Mouse (Mus musculus) stomach, embryonic 14.5 days (tissue): ENCODE measurements at regions not wholly inside any gene's neighbourhood (a gene's known extent, or its start where the extent isn't known, plus 50 kb on each side); places are given as distances from the start of the nearest gene placed in this dataset.

Source experiments
- ATAC-seq: fragments of 200-750 bp; cut with Nextera tagmentation; 2 replicates; pipeline ENCODE4 v1.8.0; 2017; ENCODE audit warnings: low read depth, moderate TSS enrichment; ENCODE audit not compliant: insufficient number of reproducible peaks, insufficient read depth, low FRiP score
- H3K27ac ChIP-seq: fragments of 300-500 bp; sonication (generic); 2 replicates; pipeline ENCODE4 v1.5.1; 2014; ENCODE audit warnings: mild to moderate bottlenecking, low read length, moderate library complexity, mixed read lengths
- H3K27me3 ChIP-seq: fragments of 300-500 bp; sonication (generic); 2 replicates; pipeline ENCODE4 v1.6.1; 2014; ENCODE audit warnings: low read length, control low read depth, mixed read lengths; ENCODE audit not compliant: control insufficient read depth, insufficient read depth
- H3K36me3 ChIP-seq: fragments of 300-500 bp; sonication (generic); 2 replicates; pipeline ENCODE4 v1.6.1; 2014; ENCODE audit warnings: mild to moderate bottlenecking, control low read depth, low read length, moderate library complexity, mixed read lengths; ENCODE audit not compliant: control insufficient read depth, insufficient read depth
- H3K4me1 ChIP-seq: fragments of 300-500 bp; sonication (generic); 2 replicates; pipeline ENCODE4 v1.6.1; 2014; ENCODE audit warnings: low read length, control low read depth, mixed read lengths; ENCODE audit not compliant: control insufficient read depth, insufficient read depth
- H3K4me2 ChIP-seq: fragments of 300-500 bp; sonication (generic); replicated peaks from 2 replicates; pipeline ENCODE4 v1.6.1; 2014; ENCODE audit warnings: low read depth, low read length, control low read depth
- H3K4me3 ChIP-seq: fragments of 300-500 bp; sonication (generic); 2 replicates; pipeline ENCODE4 v1.5.1; 2014; ENCODE audit warnings: low read depth, low read length, control low read depth
- H3K9ac ChIP-seq: fragments of 300-500 bp; sonication (generic); replicated peaks from 2 replicates; pipeline ENCODE4 v1.6.1; 2014; ENCODE audit warnings: low read depth, mild to moderate bottlenecking, control low read depth, low read length, moderate library complexity, mixed read lengths
- H3K9me3 ChIP-seq: fragments of 300-500 bp; sonication (generic); 2 replicates; pipeline ENCODE4 v1.6.1; 2016; ENCODE audit warnings: low read depth, low read length, control low read depth; ENCODE audit not compliant: control insufficient read depth
- WGBS: fragments of 180-500 bp; shearing (Covaris S2); extraction: QIAGEN DNeasy Blood & Tissue Kit; methylation state at CpG from one replicate; pipeline ENCODE4 v1.1.7; 2014; 5-methylcytosine and 5-hydroxymethylcytosine counted together

- Histone ChIP-seq H3K4me1 (no peaks in the 10 kb centered on the region), H3K27ac (0 out of 2 replicates have a peak overlapping the region, but pooled peaks have one; percentile 0), H3K36me3 (no peaks in the 10 kb centered on the region), H3K4me2 (no peak overlapping the region), H3K27me3 (no peaks in the 10 kb centered on the region), H3K9ac (no peak overlapping the region), H3K9me3 (no peaks in the 10 kb centered on the region), H3K4me3 (no peak overlapping the region)
- WGBS, result 44% methylated on average over 6 of the region's 6 CpGs
- no peak for ATAC-seq
Measured at GRCm38 (mm10) chr15:96103737-96104136, 183.6 kb upstream of the Arid2 start.

GRCm38 (mm10) chr15:96107503-96107902 is 179.8 kb upstream of the Arid2 start:
- H3K9me3 ChIP-seq, result no peaks in the 10 kb centered on the region
- H3K4me1 ChIP-seq, result no peaks in the 10 kb centered on the region
- no peak overlapping the region for H3K4me2 ChIP-seq
- ATAC-seq, result no peak
- no peak overlapping the region for H3K4me3 ChIP-seq
- no peak overlapping the region for H3K27ac ChIP-seq
- 44% methylated on average over 4 of the region's 4 CpGs for WGBS
- H3K27me3 ChIP-seq, result no peaks in the 10 kb centered on the region
- no peak overlapping the region for H3K9ac ChIP-seq
- no peaks in the 10 kb centered on the region for H3K36me3 ChIP-seq

GRCm38 (mm10) chr15:96113091-96113490 is 174.2 kb upstream of the Arid2 start:
- Histone ChIP-seq H3K36me3 (no peaks in the 10 kb centered on the region), H3K9ac (no peak overlapping the region), H3K27me3 (no peaks in the 10 kb centered on the region), H3K4me2 (no peak overlapping the region), H3K4me1 (no peaks in the 10 kb centered on the region), H3K4me3 (no peak overlapping the region), H3K9me3 (no peaks in the 10 kb centered on the region), H3K27ac (no peak overlapping the region)
- no peak for ATAC-seq
- WGBS, result 86% methylated on average over 13 of the region's 13 CpGs

- Histone ChIP-seq H3K4me3 (no peak overlapping the region), H3K27ac (no peak overlapping the region), H3K9me3 (no peaks in the 10 kb centered on the region), H3K4me1 (no peaks in the 10 kb centered on the region), H3K9ac (no peak overlapping the region), H3K36me3 (no peaks in the 10 kb centered on the region), H3K4me2 (no peak overlapping the region), H3K27me3 (no peaks in the 10 kb centered on the region)
- 65% methylated on average over 9 of the region's 9 CpGs for WGBS
- no peak for ATAC-seq
Measured at GRCm38 (mm10) chr15:96114616-96115015, 172.7 kb upstream of the Arid2 start.

GRCm38 (mm10) chr15:96115196-96115595 is 172.1 kb upstream of the Arid2 start:
- WGBS, result 33% methylated on average over 10 of the region's 10 CpGs
- Histone ChIP-seq H3K9me3 (no peaks in the 10 kb centered on the region), H3K9ac (no peak overlapping the region), H3K27me3 (no peaks in the 10 kb centered on the region), H3K4me2 (no peak overlapping the region), H3K4me1 (no peaks in the 10 kb centered on the region), H3K4me3 (no peak overlapping the region), H3K36me3 (no peaks in the 10 kb centered on the region), H3K27ac (no peak overlapping the region)
- ATAC-seq, result no peak

GRCm38 (mm10) chr15:96119240-96119639 is 168.1 kb upstream of the Arid2 start:
- 89% methylated on average over 7 of the region's 7 CpGs for WGBS

GRCm38 (mm10) chr15:96124397-96124796 is 162.9 kb upstream of the Arid2 start:
- H3K4me3 ChIP-seq, result no peak overlapping the region
- H3K27ac ChIP-seq, result no peak overlapping the region
- H3K4me2 ChIP-seq, result no peak overlapping the region
- H3K4me1 ChIP-seq, result no peaks in the 10 kb centered on the region
- 57% methylated on average over 6 of the region's 6 CpGs for WGBS
- no peaks in the 10 kb centered on the region for H3K27me3 ChIP-seq
- no peak overlapping the region for H3K9ac ChIP-seq
- H3K9me3 ChIP-seq, result no peaks in the 10 kb centered on the region
- H3K36me3 ChIP-seq, result no peaks in the 10 kb centered on the region
- ATAC-seq, result no peak

More at GRCm38 (mm10) chr15:96119240-96119639, 168.1 kb upstream of the Arid2 start:
- Histone ChIP-seq H3K27ac (no peak overlapping the region), H3K4me2 (no peak overlapping the region), H3K36me3 (no peaks in the 10 kb centered on the region), H3K4me3 (no peak overlapping the region), H3K9me3 (no peaks in the 10 kb centered on the region), H3K27me3 (no peaks in the 10 kb centered on the region), H3K9ac (no peak overlapping the region), H3K4me1 (no peaks in the 10 kb centered on the region)
- ATAC-seq, result no peak

GRCm38 (mm10) chr15:96129699-96130098 is 157.6 kb upstream of the Arid2 start:
- no peak overlapping the region for H3K27ac ChIP-seq
- WGBS, result 89% methylated on average over 4 of the region's 4 CpGs
- H3K4me3 ChIP-seq, result no peak overlapping the region
- H3K27me3 ChIP-seq, result no peaks in the 10 kb centered on the region
- no peak overlapping the region for H3K4me2 ChIP-seq
- no peaks in the 10 kb centered on the region for H3K36me3 ChIP-seq
- no peaks in the 10 kb centered on the region for H3K9me3 ChIP-seq
- ATAC-seq, result no peak
- no peak overlapping the region for H3K9ac ChIP-seq
- H3K4me1 ChIP-seq, result no peaks in the 10 kb centered on the region

GRCm38 (mm10) chr15:96130531-96130930 is 156.8 kb upstream of the Arid2 start:
- H3K36me3 ChIP-seq, result no peaks in the 10 kb centered on the region
- no peaks in the 10 kb centered on the region for H3K9me3 ChIP-seq
- WGBS, result 67% methylated on average over 8 of the region's 8 CpGs

More at GRCm38 (mm10) chr15:96130531-96130930, 156.8 kb upstream of the Arid2 start:
- ATAC-seq, result no peak
- Histone ChIP-seq H3K4me1 (no peaks in the 10 kb centered on the region), H3K27ac (no peak overlapping the region), H3K27me3 (no peaks in the 10 kb centered on the region), H3K9ac (no peak overlapping the region), H3K4me3 (no peak overlapping the region), H3K4me2 (no peak overlapping the region)
